Mouse (Mus musculus) hindlimb bud, embryonic 11.5 days (tissue): Measurements from ENCODE around the gene Sertad1.
"Not testable (repeated sequence)": the region's sequence is repeated elsewhere in the genome, so short reads cannot be mapped to it uniquely, and the experiment has no call there.

Experiments
- DNase-seq: peaks from one replicate; pipeline ENCODE4 v3.0.0-alpha.2; 2012; ENCODE audit warnings: low read depth, low spot score; ENCODE audit errors: extremely low spot score

Sertad1 gene

DNA sequence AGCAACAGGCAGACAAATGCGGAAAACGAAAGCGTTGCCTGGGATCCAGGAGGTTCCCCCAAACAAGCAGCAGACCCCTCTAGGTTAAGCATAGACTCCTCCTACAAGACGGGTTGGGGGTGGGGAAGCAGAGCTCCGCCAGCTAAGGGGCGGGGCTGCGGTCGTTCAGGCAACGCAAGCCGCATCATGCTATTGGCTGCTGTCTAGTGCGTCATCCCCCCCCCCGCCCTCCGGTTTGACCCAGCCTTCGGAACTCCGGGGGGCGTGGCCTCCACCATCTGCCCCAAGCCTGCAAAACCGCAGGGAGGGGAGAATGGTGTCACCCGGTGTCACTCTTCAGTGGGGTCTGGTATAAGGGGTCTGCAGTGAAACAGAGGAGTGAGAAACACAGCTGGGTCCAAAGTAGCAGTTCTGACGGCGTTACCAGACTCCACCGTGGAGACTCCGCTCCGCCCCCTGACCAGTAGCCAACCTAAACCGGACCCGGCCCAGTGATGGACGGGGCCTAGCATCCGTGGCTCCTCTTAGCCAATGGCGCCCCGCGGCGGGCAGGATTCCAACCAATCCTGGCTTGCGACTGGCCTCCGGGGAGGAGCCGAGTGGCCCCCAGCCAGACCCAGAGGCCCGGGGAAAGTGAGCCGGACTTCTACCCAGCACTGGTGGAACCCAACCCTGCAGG lies 13.4 kb upstream of the Sertad1 start, which contains the start of gene Sertad3:
Gene Sertad3 (plus strand): TSS at position 613 of the 679 bp plus-strand sequence.
- peak; percentile 93 for DNase-seq

DNA sequence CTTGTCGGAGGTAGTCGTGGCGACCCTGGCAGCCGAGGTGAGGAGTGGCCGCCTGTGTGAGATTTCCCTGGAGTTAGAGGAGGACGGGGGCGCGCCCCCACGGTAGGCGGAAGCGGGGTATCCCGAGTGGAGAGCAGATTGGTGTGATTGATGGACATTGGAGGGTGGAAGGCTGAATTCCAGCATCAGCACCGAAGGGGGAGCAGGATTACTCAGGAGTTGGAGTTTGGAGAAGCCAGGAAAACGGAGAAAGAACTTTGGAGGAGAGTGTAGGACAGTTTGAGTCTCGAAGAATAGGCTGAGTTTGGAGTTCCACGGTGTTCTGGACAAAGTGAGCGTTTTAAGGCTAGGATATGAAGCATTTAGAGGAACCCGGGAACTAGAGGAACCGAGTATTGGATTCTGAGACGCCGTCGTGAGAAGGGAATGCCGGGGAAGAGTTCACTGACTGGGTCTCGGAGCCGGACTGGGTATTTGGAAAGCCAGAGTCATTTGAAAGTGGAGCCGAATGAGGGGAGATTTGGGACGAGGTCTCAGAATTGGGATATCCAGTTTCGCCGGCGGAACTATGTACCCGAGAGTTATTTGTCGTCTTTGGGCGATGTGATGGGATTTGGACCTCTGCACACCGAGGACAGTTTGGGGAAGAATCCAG lies 12.7 kb upstream of the Sertad1 start:
- DNase-seq, result no peak

DNA sequence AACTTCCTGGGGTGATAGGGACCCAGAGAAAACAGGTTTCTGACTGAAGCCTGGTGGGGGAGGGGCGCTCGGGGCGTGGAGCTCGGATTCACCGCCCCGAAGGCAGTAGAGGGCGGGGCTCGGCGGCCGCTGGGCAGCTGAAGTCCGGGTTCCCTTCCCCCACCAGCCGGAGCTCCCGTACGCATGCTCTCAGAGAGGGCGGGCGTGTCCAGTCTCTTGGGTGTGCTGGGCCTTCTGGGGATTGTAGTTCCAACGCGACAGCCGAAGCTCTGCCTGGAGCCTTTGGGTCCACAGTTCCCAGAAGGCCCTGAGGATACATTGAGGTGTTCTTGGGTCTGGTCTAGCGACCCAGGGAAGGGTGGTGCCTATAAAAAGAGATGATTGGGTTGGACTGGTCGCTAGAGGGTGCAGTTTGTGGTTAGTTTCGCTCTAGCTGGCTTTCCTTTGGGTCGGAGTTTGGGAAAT lies 12.2 kb upstream of the Sertad1 start:
- peak; percentile 88 for DNase-seq

DNA sequence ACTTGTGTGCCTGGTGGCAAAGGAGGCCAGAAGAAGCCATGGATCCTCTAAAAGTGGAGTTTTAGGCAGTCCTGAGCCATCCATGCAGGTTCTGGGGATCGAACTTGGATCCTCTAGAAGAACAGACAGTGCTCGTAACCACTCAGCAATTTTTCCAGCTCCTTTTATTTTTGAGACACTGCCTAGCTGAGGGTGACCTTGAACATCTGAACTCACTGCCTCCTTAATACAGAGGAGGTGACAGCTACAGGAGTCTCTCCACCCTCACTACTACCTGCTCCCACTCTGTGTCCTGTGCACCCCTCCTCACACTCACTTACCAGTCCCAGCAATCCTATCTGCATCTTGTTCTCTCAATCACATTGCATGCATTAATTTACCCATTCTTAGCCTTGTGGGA lies 11.1 kb upstream of the Sertad1 start:
- DNase-seq, result no peak

DNA sequence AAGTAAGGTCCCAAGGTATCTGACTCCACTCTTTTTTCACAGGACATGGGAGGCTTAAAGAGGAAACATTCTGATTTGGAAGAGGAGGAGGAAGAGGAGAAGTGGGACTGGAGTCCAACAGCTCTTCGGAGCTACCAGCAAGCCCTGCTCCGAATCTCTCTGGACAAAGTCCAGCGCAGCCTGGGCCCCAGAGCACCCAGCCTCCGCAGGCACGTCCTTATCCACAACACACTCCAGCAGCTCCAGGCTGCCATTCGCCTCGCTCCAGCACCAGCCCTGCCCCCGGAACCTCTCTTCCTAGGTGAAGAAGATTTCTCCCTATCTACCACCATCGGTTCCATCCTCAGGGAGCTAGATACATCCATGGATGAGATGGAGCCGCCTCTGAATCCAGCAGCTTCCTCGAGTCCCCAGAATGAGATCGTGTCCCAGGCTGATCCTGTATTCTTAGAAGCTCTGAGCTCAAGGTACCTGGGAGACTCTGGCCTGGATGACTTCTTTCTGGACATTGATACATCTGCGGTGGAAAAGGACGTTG lies 10.5 kb upstream of the Sertad1 start:
- no peak for DNase-seq

DNA sequence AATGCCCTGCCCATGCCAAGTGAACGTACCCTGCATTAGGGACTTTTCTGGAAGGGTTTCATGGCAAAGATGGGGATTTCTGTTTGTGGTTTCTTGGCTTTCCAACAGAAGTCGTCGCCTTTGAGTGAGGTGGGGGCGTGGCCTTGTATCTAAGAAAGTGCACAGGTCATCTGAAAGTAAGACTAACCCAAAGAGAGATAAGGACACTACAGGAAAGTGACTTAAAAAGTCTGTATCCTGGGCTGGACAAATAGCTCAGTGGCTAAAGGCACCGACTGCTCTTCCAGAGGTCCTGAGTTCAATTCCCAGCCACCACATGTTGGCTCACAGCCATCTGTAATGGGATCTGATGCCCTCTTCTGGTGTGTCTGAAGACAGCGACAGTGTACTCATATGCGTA lies 8.1 kb upstream of the Sertad1 start:
- DNase-seq, result no peak

DNA sequence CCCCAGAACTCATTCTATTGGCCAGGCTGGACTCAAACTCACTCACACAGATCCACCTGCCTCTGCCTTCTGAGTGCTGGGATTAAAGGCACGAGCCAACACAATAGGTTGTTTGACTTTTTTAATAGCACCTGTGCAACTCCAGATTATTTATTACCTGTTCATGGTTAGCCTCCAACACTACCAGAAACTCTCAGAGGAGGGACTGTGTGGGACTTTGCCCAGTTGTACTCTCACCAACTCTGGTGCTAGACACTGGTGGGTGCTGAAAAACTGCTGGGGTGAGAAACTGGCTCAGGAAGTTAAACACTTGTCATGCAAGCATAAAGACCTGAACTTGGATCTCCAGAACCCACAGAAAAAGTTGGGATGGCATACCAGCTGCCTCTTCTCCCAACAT lies 7.0 kb upstream of the Sertad1 start:
- no peak for DNase-seq

DNA sequence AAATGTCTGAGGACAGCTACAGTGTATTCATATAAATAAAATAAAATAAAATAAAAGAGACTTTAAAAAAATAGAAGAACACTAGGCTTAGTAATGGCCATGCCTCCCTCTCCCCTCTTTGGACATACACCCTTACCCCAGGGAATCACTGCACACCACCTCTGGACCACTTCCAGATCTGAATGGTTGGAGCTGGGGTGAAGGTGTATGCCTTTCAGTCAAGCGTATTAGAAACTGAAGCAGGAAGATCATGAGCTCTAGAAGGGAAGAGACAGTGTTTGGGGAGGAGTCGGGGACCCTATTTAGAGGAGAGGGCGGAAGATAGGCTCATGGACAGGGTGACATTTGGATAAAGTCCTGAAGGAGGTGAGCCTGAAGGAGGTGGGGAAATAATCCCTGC lies 6.2 kb upstream of the Sertad1 start:
- DNase-seq, result no peak

DNA sequence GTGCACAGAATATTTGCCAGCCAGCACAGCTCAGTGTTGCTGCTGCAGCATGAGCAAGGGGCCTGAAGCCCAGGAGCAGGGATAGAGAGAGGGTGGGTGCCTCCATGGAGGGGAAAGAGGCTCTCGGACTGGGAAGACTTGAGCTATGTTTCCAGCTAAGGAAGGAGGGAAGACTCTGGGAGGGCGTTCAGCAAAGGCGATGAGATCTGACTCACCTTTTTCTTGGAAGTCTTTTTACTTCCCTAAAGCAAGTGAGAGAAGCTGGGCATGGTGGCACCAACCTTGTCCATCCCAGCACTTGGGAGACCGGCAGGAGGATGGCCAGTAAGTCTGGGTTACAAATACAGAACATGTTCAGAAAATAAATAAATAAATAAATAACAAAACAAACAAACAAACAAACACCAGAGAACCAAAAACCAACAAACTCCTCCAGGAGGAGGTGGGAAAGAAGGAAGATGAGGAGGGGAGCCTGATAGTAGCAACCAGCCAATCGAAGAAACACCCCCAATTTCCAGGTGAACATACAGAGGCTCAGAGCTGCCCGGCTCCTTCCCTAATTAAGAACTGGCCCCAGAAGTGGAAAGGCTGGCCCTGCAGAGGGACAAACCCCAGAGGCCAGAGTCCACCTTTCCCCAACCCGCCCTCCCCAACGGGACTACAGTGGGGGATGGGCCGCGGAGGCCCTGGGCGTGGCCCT lies 5.6 kb upstream of the Sertad1 start:
- no peak for DNase-seq

DNA sequence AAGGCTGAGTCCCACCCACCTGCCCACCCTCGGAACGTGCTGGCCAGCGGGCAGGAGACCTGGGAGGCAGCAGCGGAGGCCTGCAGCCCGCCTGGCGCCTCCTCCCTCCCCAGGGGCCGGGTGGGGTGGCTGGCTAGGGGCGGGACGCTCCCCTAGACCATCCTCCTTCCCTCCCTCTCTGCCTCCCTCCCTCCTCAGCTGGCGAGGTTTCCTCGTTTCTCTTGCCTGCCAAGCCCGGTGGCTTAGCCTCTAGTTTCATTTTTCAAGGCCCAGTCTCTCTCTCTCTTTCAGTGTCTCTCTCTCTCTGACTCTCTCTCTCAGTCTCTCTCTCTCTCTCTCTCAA lies 5.1 kb upstream of the Sertad1 start:
- no peak for DNase-seq

DNA sequence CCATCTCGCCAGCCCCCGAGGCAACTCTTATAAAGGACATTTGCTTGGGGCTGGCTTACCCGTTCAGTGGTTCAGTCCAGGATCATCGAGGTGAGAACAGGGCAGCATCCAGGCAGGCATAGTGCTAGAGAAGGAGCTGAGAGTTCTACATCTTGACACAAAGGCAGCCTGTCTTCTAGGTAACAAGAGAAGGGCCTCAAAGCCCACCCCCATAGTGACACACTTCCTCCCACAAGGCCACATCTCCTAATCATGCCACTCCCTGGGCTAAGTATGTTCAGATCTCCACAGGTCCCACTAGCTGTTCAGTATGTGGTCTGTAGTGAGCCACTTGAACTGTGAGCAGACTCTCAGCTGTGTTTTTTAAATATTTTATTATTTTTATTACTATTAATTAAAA lies 2.9 kb upstream of the Sertad1 start:
- DNase-seq, result no peak

DNA sequence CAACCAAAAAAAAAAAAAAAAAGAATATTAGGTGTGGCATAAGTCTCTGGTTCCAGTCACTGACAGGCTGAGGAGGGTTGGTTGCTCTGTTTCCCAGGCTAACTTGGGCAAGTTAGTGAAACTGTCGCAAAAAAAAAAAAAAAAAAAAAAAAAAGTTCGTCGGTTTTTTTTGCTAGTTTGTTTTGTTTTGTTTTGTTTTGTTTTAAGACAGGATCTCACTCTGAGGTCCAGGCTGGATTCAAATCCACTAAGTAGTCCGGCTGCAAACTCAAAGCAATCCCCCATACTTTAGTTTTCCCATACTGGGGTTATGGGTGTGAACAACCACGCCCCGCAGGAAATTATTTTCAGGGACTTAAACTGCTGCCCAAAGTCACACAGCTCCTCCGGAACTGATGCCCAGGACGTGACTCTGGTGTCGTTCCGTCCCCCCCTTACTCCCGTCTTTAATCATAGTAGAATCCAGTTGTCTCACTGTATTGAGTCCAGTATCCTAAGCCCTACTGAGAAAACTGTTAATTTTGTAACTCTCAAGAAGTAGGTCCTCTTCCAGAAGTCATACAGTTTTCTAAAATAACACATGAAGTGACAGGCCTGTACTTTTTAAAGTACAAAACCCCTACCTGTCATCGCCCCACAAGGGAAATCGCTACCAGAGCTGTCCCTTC lies 474 bp upstream of the Sertad1 start:
- no peak for DNase-seq

DNA sequence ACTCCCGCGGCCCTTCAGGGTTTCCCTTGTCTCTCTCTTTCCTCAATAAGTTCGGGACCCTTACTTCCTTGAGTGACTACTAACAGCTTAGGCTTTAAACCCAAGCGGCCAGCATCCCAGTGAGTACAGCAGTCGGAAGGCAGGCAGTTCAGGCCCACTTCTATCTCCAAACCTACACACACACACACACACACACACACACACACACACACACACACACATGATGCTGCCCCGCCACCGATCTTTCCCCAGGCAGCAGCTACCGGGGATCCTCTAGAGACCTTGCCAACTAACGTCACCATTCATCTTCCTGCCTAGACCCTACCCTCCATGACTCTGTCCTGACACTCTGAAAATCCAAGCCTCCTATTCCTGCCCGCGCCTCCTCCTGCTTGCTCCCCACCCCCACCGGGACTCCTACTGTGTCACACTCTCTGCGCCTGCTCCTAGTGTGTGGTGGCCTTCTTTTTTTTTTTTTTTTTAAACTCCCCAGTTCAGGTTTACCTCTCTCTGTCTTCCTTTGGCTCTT lies 1.1 kb downstream of the Sertad1 start:
- DNase-seq, result no peak

DNA sequence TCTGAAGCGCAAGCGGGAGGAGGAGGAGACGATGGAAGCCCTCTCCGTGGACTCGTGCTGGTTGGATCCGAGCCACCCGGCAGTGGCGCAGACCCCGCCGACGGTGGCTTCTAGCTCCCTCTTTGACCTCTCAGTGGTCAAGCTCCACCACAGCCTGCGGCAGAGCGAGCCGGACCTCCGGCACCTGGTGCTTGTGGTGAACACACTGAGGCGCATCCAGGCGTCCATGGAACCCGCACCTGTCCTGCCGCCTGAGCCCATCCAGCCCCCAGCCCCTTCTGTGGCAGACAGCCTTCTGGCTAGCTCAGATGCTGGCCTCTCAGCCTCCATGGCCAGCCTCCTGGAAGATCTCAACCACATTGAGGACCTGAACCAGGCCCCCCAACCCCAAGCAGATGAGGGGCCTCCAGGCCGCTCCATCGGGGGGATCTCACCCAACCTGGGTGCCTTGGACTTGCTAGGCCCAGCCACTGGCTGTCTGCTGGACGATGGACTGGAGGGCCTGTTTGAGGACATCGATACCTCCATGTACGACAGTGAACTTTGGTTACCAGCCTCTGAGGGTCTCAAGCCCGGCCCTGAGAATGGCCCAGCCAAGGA lies 2.7 kb downstream of the Sertad1 start:
- DNase-seq, result no peak

DNA sequence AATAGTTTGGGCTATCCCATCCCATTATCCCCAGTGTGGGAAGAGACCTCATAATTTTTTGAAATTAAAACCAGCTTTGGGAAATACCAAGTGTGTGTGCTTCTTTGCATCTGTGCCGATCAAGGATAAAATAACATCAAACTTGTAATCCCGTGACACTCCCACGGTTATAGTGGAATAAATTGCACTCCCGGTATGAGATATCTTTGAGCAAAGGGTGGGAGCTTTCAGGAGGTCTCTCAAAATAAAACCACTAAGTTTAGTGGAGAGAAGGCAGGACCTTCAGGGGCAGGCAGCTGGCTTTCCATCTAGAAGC lies 3.5 kb downstream of the Sertad1 start:
- DNase-seq, result no peak

DNA sequence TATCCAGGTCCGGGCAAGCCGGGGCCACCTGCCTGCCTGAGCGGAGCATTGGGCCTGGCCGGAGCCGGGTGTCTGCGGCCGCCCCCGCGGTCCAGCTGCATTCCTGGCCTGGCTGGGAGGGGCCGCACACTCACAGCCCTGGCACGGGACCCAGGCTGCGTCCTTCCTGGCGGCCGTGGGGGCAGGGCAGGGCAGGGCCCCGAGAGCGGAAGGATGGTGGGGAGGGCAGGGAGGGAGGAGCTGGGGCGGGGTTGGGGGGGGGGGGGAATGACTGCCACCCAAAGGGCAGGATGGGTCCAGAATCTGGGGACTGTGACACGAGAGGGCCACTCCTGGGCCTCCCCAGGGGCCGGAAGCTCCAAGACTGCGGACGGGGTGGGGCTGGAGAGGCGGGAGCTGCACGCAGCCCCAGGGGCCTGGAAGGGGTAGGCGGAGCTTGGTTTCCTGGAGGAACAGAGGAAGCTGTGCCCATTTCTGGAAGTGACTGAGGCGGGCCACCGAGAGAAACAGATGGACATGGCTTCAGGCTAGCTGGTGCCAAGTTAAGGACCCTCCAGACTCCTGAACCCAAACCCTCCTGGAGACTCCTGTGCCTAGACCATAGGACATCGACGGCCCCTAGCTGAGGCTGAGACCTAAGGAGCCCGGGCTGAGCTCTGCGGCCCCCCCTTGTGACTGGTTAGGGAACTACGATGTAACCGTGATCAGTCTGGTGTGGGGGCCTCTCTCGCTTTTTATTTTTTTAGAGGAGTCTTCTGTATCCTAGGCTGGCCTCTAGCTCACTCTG lies 4.0 kb downstream of the Sertad1 start:
- DNase-seq, result no peak

DNA sequence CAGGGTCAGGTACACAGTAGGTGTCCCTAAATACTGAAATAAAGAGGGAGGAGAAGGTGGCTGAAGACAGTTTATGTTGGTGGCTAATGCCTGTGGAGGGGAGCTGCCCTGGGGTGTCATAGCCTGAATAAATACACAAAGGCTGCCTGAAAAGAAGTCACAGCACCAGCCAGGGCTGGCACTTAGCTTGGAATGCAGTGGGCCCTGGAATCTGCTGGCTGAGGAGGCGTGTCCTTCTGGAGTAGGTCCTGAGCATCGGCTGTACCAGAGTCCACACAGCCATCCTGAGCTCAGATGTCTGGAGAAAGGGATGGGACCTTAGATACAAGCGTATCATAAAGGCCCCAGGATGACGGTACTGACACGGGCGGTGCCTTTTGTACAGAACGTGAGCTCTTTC lies 5.1 kb downstream of the Sertad1 start:
- no peak for DNase-seq

DNA sequence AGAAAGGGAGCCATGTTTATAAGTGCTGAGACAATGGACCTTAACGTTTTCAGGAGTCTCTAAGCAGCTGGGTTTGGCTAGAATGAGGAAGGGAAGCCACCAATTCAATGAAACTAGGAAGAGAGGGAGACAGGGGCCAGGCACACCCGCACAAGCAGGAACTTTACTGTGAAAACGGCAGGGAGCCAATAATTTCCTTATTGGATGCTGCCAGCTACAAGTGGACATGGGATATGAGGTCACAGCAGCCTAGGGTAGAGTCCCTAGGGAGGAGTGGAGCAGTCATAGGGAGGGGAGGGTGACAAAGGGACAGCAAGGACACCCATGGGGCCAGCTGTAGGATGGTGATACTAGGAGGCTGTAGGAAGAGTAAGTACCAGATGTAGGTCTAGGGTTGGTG lies 6.3 kb downstream of the Sertad1 start:
- no peak for DNase-seq

DNA sequence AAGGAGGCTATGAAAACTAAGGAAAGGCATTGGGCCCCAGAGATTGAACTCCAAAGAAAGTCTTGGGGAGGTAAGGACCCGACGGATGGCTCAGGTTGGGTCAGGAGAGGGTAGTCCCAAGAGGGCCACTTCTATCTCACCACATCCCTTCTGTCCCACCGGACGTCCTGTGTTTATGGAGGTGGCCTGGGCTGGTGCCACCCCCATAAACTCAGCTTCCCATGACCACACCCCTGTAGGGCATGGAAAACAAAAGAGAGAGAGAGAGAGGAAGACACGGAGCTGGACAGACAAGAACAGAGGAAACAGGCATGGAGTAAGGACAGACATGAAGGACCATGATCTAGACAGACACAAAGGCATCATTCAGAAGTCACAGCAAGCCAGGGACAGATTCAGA lies 6.7 kb downstream of the Sertad1 start:
- no peak for DNase-seq

DNA sequence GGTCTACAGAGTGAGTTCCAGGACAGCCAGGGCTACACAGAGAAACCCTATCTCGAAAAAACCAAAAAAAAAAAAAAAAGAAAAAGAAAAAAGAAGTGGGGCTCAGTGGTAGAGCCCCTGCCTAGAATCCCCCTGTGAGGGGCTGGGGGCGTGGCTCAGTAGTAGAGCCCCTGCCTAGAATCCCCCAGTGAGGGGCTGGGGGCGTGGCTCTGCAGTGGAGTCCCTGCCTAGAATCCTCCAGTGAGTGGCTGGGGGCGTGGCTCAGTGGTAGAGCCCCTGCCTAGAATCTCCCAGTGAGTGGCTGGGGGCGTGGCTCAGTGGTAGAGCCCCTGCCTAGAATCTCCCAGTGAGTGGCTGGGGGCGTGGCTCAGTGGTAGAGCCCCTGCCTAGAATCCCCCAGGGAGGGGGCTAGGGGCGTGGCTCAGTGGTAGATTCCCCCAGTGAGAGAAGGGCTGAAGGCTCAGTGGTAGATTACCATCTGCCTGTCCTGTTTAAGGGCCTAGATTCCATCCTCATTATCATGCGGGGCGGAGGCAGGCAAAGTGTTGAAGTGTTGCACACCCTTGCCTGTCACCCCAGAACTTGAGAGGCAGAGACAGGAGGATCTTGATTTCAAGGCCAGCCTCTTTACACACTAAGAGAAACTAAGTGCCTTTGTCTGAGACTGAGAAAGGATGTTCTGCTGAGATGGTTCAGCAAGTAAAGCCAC lies 8.1 kb downstream of the Sertad1 start:
- DNase-seq, result not testable (repeated sequence)
